Comparison of ENCODE assay signal across 9 mouse cellular contexts in the genomic region with DNA sequence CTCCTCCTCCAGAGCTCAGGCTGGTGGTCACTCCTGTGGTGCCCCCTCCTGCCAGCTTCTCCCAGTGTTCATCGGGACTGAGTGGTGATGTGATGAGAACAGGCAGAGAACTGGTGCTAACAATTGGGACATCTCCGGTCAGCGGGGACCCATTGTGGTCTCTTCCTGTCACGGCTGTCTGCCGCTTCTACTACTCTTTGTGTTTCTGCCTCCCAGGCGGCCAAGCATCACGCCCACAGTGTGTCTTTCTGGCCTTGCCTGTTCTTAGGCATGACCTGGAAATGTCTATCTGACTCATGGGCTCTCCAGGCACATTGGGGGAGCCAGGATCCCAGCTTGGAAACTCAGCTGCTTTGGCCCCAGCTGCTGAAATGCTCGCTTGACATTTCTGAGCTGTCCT.
DNase-seq lines count a peak whose midpoint lies in the region; ATAC-seq lines count a peak whose summit lies in the region.
"Had no signal": no experiment of that assay in that cellular context is flagged by ENCODE, and none has a peak within 500 bp of the region (broad histone marks: within the 10 kb centered on the region; RNA-seq: fewer than 3 reads in every experiment).

No protein-coding gene starts in this region.

- no peak for ATAC-seq in heart, embryonic 12.5 days (ENCODE audit: insufficient number of reproducible peaks, low FRiP score)

- H3K4me3 ChIP-seq in heart, embryonic 12.5 days, result no peak overlapping the region

- peak; percentile 28 for DNase-seq in gastrocnemius, adult 18-20 months (ENCODE audit: low spot score)
- no peak for DNase-seq in gastrocnemius, postnatal 4 days (ENCODE audit: low spot score in 2 of 2)
- peak; percentile 17 for DNase-seq in NIH3T3 (ENCODE audit: low read depth)
- DNase-seq in kidney, postnatal 10 days, result peak; percentile 58
- no peak for DNase-seq in urinary bladder, postnatal 36 days (ENCODE audit: low spot score in 2 of 2)
- DNase-seq in cerebellum, adult 11 months, result no peak
- no peak for DNase-seq in frontal cortex, postnatal 10 days (ENCODE audit: low spot score in 2 of 2)
- DNase-seq: thymus, postnatal 4 days had no signal

- 0 out of 2 replicates have a peak overlapping the region, but pooled peaks have one; percentile 41 for H3K27ac ChIP-seq in heart, embryonic 12.5 days (ENCODE audit: poor library complexity, severe bottlenecking)

- H3K9ac ChIP-seq in heart, embryonic 12.5 days, result no peak overlapping the region

- H3K4me2 ChIP-seq in heart, embryonic 12.5 days, result no peak overlapping the region

- peaks cover 8% of the 10 kb centered on the region; the same call in 1 of the 2 replicates for H3K36me3 ChIP-seq in heart, embryonic 12.5 days

- peaks cover 55% of the 10 kb centered on the region for H3K27me3 ChIP-seq in heart, embryonic 12.5 days (replicated peaks)

- 68% methylated on average over 8 of the region's 8 CpGs for WGBS in heart, embryonic 12.5 days

- no peaks in the 10 kb centered on the region for H3K9me3 ChIP-seq in heart, embryonic 12.5 days (replicated peaks)

- H3K4me1 ChIP-seq in heart, embryonic 12.5 days (replicated peaks), result peaks cover 64% of the 10 kb centered on the region

Comparison
In these comparisons a context has a peak if more than half of its experiments do, and no peak if none do; other contexts are left out.
1. DNase-seq: peak in gastrocnemius, adult 18-20 months (single experiment), NIH3T3 (single experiment) and kidney, postnatal 10 days (single experiment); none in gastrocnemius, postnatal 4 days (0 of 2), urinary bladder, postnatal 36 days (0 of 2), cerebellum, adult 11 months (single experiment) and frontal cortex, postnatal 10 days (0 of 2).